Mouse (Mus musculus) liver, postnatal 0 days (tissue): ENCODE data around the gene Klrb1b. TPM values are rescaled to one million over a fixed set of nuclear protein-coding genes. Genes with fewer than 3 reads are reported as not detected.
"Not testable (repeated sequence)": the region's sequence is repeated elsewhere in the genome, so short reads cannot be mapped to it uniquely, and the experiment has no call there.

Experiments
- ATAC-seq: fragments of 200-750 bp; cut with Nextera tagmentation; 2 replicates; pipeline ENCODE4 v1.8.0; 2017; ENCODE audit warnings: mild to moderate bottlenecking, moderate library complexity
- DNase-seq: peaks from one replicate; pipeline ENCODE4 v3.0.0-alpha.2; 2016
- H3K27ac ChIP-seq: fragments of 300-500 bp; sonication (generic); 2 replicates; pipeline ENCODE4 v1.5.1; 2014; ENCODE audit warnings: antibody characterized with exemption, moderate library complexity, mild to moderate bottlenecking, low read depth
- H3K27me3 ChIP-seq: fragments of 300-500 bp; sonication (generic); 2 replicates; pipeline ENCODE4 v1.6.1; 2014; ENCODE audit warnings: low read length, control low read depth, mixed read lengths; ENCODE audit not compliant: insufficient read depth
- H3K36me3 ChIP-seq: fragments of 300-500 bp; sonication (generic); replicated peaks from 2 replicates; pipeline ENCODE4 v1.6.1; 2014; ENCODE audit warnings: mild to moderate bottlenecking, control low read depth, low read length, moderate library complexity, mixed read lengths; ENCODE audit not compliant: insufficient read depth
- H3K4me1 ChIP-seq: fragments of 300-500 bp; sonication (generic); 2 replicates; pipeline ENCODE4 v1.6.1; 2014; ENCODE audit warnings: antibody characterized with exemption, mild to moderate bottlenecking, control low read depth; ENCODE audit not compliant: insufficient read depth
- H3K4me2 ChIP-seq: fragments of 300-500 bp; sonication (generic); 2 replicates; pipeline ENCODE4 v1.6.1; 2014; ENCODE audit warnings: low read depth, mild to moderate bottlenecking, low read length, moderate library complexity, mixed read lengths
- H3K4me3 ChIP-seq: fragments of 300-500 bp; sonication (generic); 2 replicates; pipeline ENCODE4 v1.5.1; 2014; ENCODE audit warnings: low read depth, low read length
- H3K9ac ChIP-seq: fragments of 300-500 bp; sonication (generic); replicated peaks from 2 replicates; pipeline ENCODE4 v1.6.1; 2014; ENCODE audit warnings: mild to moderate bottlenecking, moderate library complexity
- H3K9me3 ChIP-seq: fragments of 300-500 bp; sonication (generic); 2 replicates; pipeline ENCODE4 v1.6.1; 2016; ENCODE audit warnings: mild to moderate bottlenecking, control low read depth, low read length, mixed read lengths
- CTCF ChIP-seq: sonication (generic); IDR thresholded peaks from 2 replicates; pipeline ENCODE4 v1.5.1; 2016; ENCODE audit warnings: antibody characterized with exemption, low read depth
- EP300 ChIP-seq: IDR thresholded peaks from 2 replicates; pipeline ENCODE4 v1.6.1; 2016; ENCODE audit warnings: antibody characterized with exemption, low read depth, mild to moderate bottlenecking
- whole genome bisulfite sequencing: fragments of 180-500 bp; shearing (Covaris S2); extraction: QIAGEN DNeasy Blood & Tissue Kit; methylation state at CpG from one replicate; pipeline ENCODE4 v1.1.7; 2014; ENCODE audit not compliant: insufficient replicate concordance; 5-methylcytosine and 5-hydroxymethylcytosine counted together
- polyA plus RNA-seq: library from polyadenylated mRNA; unstranded; fragments of >200 nt; fragmentation: Nextera tagmentation; extraction: Ambion mirVana; gene quantifications from 2 replicates; pipeline ENCODE4 v1.2.1, GENCODE M21; 2015

Gene Klrb1b
- polyA plus RNA-seq, 1 experiment from 2014 or later = 0.39 TPM

DNA sequence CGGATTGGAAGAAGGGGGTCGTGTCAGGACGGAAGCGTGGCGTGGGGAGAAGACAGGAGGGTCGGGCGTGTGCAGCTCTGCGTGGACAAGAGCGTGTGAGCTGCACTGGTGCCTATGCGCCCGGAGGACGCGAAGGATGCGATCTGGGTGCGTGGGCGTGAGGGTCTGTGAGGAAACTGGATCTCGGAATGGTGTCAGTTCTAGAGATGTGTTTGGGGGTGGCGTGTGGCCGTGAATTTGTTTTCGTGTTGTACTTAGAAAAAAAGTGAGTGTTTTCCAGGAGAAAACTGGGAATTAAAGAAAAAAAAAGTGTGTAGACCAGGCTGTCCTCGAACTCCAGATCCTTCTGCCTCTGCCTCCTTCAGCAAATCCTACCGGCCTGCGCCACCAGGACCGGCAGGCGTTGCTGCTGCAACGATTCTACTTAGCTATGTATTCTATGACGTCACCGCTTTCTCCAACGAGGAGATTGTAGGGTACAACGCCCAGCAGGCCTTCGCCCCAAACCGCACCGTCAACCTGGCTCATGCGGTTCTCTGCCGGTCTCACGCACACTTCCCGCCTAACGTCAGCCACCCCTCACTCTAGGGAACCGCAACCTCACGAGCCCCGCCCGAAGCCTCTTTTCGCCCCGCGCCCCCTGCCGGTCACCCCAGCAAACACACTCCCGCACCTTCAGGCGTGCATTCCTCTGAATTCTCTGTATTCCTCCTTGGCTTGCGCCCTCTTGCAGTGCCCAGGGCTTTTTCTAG is 26.8 kb downstream of the Klrb1b start:
- Histone ChIP-seq H3K4me1 (peaks cover 15% of the 10 kb centered on the region), H3K9ac (peak overlapping the region; percentile 74), H3K27ac (peak overlapping the region; percentile 92), H3K4me2 (peak overlapping the region; percentile 74), H3K4me3 (peak overlapping the region; percentile 67)
- H3K9me3 ChIP-seq, H3K27me3 ChIP-seq, H3K36me3 ChIP-seq: not testable (repeated sequence)
- ATAC-seq (peak; percentile 73), DNase-seq (peak; percentile 94)
- under 1% methylated on average over 49 of the region's 49 CpGs for WGBS
- TF ChIP-seq CTCF = peak; percentile 90

DNA sequence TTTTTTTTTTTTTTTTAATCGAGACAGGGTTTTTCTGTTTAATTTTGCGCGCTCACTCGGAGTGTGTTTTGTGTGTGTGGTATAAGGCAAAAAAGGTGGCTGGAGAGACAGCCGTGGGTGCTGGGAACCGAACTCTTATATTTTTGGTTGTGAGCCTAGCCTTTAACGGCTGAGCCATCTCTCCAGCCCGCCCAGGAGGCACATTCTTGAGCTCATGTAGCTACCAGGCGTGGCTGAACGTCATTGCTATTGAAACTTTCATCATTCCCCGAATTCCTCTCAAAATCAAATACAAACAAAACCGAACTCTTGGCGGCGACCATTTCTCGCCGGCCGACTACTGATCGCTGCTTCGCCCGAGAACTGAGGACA is 27.4 kb downstream of the Klrb1b start:
- not testable (repeated sequence) for H3K36me3 ChIP-seq, H3K27me3 ChIP-seq, H3K9me3 ChIP-seq
- H3K4me3 ChIP-seq = peak overlapping the region; percentile 67
- H3K27ac ChIP-seq = peak overlapping the region; percentile 92
- peak overlapping the region; percentile 74 for H3K9ac ChIP-seq
- ATAC-seq (peak; percentile 48), DNase-seq (peak; percentile 86)
- H3K4me2 ChIP-seq = peak overlapping the region; percentile 74
- H3K4me1 ChIP-seq = peaks cover 17% of the 10 kb centered on the region
- WGBS = under 1% methylated on average over 20 of the region's 20 CpGs

- peak overlapping the region; percentile 67 for H3K4me3 ChIP-seq
Observed at GRCm38 (mm10) chr6:128797936-128798771, 28.0 kb downstream of the Klrb1b start.

DNA sequence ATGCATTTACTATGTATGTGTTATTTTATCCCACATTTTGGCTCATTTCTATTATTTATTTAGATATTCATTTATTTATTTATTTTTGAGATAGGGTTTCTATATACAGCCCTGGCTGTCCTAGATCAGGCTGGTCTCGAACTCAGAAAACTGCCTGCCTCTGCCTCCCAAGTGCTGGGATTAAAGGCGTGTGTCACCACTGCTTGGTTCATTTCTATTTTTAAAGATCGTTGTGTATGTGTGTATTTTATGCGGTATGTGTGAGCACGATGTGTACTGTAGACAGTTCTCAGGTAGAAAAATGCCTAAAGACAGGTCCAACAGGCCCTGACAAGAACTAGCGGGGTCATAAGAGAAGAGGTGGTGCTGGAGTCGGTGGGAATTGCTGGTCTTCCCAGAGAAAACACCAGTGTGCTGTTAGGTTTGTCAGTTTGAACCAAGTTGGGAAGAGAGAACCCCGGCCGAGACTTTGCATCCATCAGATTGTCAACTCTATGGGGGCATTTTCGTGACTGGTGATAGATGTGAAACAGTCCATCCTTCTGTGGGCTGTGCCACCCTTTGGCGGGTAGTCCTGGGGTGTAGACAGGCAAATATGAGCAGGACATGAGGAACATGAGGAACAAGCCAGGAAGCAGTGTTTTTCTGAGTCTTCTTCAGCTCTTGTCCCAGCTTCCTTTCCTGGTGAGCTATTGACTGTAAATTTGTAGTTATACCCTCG is 28.8 kb downstream of the Klrb1b start:
- no peak for ATAC-seq
- Histone ChIP-seq H3K27me3 (no peaks in the 10 kb centered on the region), H3K4me2 (peak overlapping the region; percentile 74; the same call in 1 of the 2 replicates), H3K4me3 (no peak overlapping the region), H3K9ac (no peak overlapping the region), H3K36me3 (no peaks in the 10 kb centered on the region), H3K9me3 (no peaks in the 10 kb centered on the region), H3K4me1 (peaks cover 15% of the 10 kb centered on the region), H3K27ac (no peak overlapping the region)
- TF ChIP-seq EP300 (no peak), CTCF (no peak)
- no peak for DNase-seq
- 63% methylated on average over 12 of the region's 12 CpGs for WGBS

More at GRCm38 (mm10) chr6:128797936-128798771, 28.0 kb downstream of the Klrb1b start:
- no peak for TF ChIP-seq CTCF
- no peak for TF ChIP-seq EP300
- DNase-seq (peak; percentile 34), ATAC-seq (no peak)
- Histone ChIP-seq H3K27ac (0 out of 2 replicates have a peak overlapping the region, but pooled peaks have one; percentile 39), H3K4me2 (peak overlapping the region; percentile 74), H3K27me3 (no peaks in the 10 kb centered on the region), H3K9ac (no peak overlapping the region), H3K9me3 (no peaks in the 10 kb centered on the region), H3K36me3 (no peaks in the 10 kb centered on the region), H3K4me1 (peaks cover 19% of the 10 kb centered on the region)
- 27% methylated on average over 15 of the region's 15 CpGs for WGBS

- Histone ChIP-seq H3K9ac (no peak overlapping the region), H3K4me3 (no peak overlapping the region), H3K4me2 (no peak overlapping the region), H3K4me1 (peaks cover 15% of the 10 kb centered on the region), H3K36me3 (no peaks in the 10 kb centered on the region), H3K27me3 (no peaks in the 10 kb centered on the region), H3K9me3 (no peaks in the 10 kb centered on the region), H3K27ac (peak overlapping the region; percentile 34; the same call in 1 of the 2 replicates)
- 38% methylated on average over 8 of the region's 8 CpGs for WGBS
- TF ChIP-seq EP300 (peak; percentile 36; the same call in 1 of the 2 replicates), CTCF (no peak)
- DNase-seq (no peak), ATAC-seq (no peak)
Observed at GRCm38 (mm10) chr6:128796321-128796955, 29.7 kb downstream of the Klrb1b start.
